Mouse (Mus musculus) urinary bladder, postnatal 14 days (tissue): Measurements from ENCODE around the gene Slco3a1.

Experiments
- DNase-seq: peaks from one replicate; pipeline ENCODE4 v3.0.0; 2021; ENCODE audit warnings: low spot score

The Slco3a1 gene

GRCm38 (mm10) chr7:74382286-74382685 is 172.3 kb downstream of the Slco3a1 start:
- DNase-seq, result no peak

- DNase-seq, result no peak
Observed at GRCm38 (mm10) chr7:74381881-74382281, 172.7 kb downstream of the Slco3a1 start.

- no peak for DNase-seq
Observed at GRCm38 (mm10) chr7:74381051-74381450, 173.5 kb downstream of the Slco3a1 start.

GRCm38 (mm10) chr7:74377909-74378308 is 176.7 kb downstream of the Slco3a1 start:
- no peak for DNase-seq

GRCm38 (mm10) chr7:74376397-74377044 is 178.1 kb downstream of the Slco3a1 start:
- DNase-seq, result peak; percentile 52

GRCm38 (mm10) chr7:74375174-74375957 is 179.2 kb downstream of the Slco3a1 start:
- peak; percentile 12 for DNase-seq

GRCm38 (mm10) chr7:74373056-74373455 is 181.5 kb downstream of the Slco3a1 start:
- no peak for DNase-seq

GRCm38 (mm10) chr7:74372141-74372582 is 182.4 kb downstream of the Slco3a1 start:
- peak; percentile 57 for DNase-seq

GRCm38 (mm10) chr7:74371656-74372055 is 182.9 kb downstream of the Slco3a1 start:
- no peak for DNase-seq

GRCm38 (mm10) chr7:74371208-74371607 is 183.4 kb downstream of the Slco3a1 start:
- peak; percentile 37 for DNase-seq

GRCm38 (mm10) chr7:74369657-74370056 is 184.9 kb downstream of the Slco3a1 start:
- DNase-seq, result peak; percentile 43

GRCm38 (mm10) chr7:74368256-74368980 is 186.2 kb downstream of the Slco3a1 start:
- DNase-seq, result no peak

GRCm38 (mm10) chr7:74367350-74367749 is 187.2 kb downstream of the Slco3a1 start:
- peak; percentile 53 for DNase-seq

- no peak for DNase-seq
Observed at GRCm38 (mm10) chr7:74365623-74366022, 189.0 kb downstream of the Slco3a1 start.

GRCm38 (mm10) chr7:74364956-74365355 is 189.6 kb downstream of the Slco3a1 start:
- no peak for DNase-seq

- DNase-seq, result no peak
Observed at GRCm38 (mm10) chr7:74363440-74363839, 191.1 kb downstream of the Slco3a1 start.

- DNase-seq, result no peak
Observed at GRCm38 (mm10) chr7:74361677-74362076, 192.9 kb downstream of the Slco3a1 start.

GRCm38 (mm10) chr7:74357027-74357426 is 197.6 kb downstream of the Slco3a1 start:
- no peak for DNase-seq

GRCm38 (mm10) chr7:74354527-74355256 is 199.9 kb downstream of the Slco3a1 start:
- DNase-seq, result peak; percentile 22

GRCm38 (mm10) chr7:74353707-74354468 is 200.7 kb downstream of the Slco3a1 start:
- no peak for DNase-seq

- DNase-seq, result no peak
Observed at GRCm38 (mm10) chr7:74353240-74353639, 201.3 kb downstream of the Slco3a1 start.
